Mouse (Mus musculus): ENCODE data around the gene C5ar1. TPM values are rescaled to one million over a fixed set of nuclear protein-coding genes. Genes with fewer than 3 reads are reported as not detected.

The C5ar1 gene
- total and polyA plus RNA-seq, 3 experiments = not detected

DNA sequence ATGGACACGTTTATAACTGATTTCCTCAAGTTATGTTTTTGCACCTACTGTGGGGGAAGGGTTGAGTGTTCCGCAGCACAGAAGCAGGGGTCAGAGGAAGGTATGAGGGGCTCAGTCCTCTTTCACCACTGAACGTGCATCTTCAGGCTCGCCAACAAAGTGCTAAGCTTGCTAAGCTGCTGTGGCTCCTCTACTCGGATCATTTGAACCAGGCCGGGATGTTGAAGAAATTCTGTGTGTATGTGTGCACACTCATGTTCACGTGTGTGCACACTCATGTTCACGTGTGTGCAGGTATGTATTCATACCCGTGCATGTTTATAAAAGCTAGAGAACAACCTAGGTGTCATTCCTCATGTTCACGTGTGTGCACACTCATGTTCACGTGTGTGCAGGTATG lies 6.5 kb upstream of the C5ar1 start:
- Histone ChIP-seq H3K27ac (ENCODE audit: control insufficient read depth, low read depth, low read length) (no peak overlapping the region), H3K4me3 (ENCODE audit: control insufficient read depth in 1 of 2, insufficient read depth in 1 of 2, low read depth in 2 of 2, low read length in 2 of 2) (no peak overlapping the region), H3K4me1 (ENCODE audit: control insufficient read depth in 1 of 2, insufficient read depth in 2 of 2, low read length in 2 of 2) (peaks cover 2 to 12% of the 10 kb centered on the region in 2 experiments; a peak in 3 of 4 replicates), H3K9ac (ENCODE audit: control insufficient read depth, low read depth, low read length, poor library complexity, severe bottlenecking) (no peak overlapping the region), H3K79me2 (ENCODE audit: control insufficient read depth, insufficient read depth, low read length, poor library complexity) (no peaks in the 10 kb centered on the region), H3K9me3 (replicated peaks; ENCODE audit: insufficient read depth, low read length) (no peaks in the 10 kb centered on the region), H3K36me3 (ENCODE audit: control insufficient read depth in 1 of 2, insufficient read depth in 2 of 2, low read length in 2 of 2) (peaks cover 0 to 10% of the 10 kb centered on the region in 2 experiments; a peak in 2 of 4 replicates), H3K27me3 (ENCODE audit: control insufficient read depth in 1 of 2, insufficient read depth in 2 of 2, low read length in 2 of 2) (no peaks in the 10 kb centered on the region)
- no peak for TF ChIP-seq POLR2AphosphoS2 (IDR thresholded peaks at IDR 0.05; ENCODE audit: low read length)
- no peak for TF ChIP-seq TCF12 (IDR thresholded peaks at IDR 0.05; ENCODE audit: low read depth, low read length)
- no peak for TF ChIP-seq ZKSCAN1 (IDR thresholded peaks at IDR 0.05; ENCODE audit: low read depth, low read length)
- no peak for TF ChIP-seq GATA1 (IDR thresholded peaks at IDR 0.05; ENCODE audit: low read depth, low read length)
- TF ChIP-seq RCOR1 (IDR thresholded peaks at IDR 0.05; ENCODE audit: low read depth, low read length) = no peak
- no peak for TF ChIP-seq ETS1 (IDR thresholded peaks at IDR 0.05; ENCODE audit: low read depth, low read length)
- TF ChIP-seq CHD1 (IDR thresholded peaks at IDR 0.05; ENCODE audit: low read depth, low read length) = no peak
- no peak for TF ChIP-seq CHD2 (IDR thresholded peaks at IDR 0.05; ENCODE audit: low read length)
- TF ChIP-seq MAX (IDR thresholded peaks at IDR 0.05; ENCODE audit: low read length) = no peak
- no peak for TF ChIP-seq MYC (IDR thresholded peaks at IDR 0.05; ENCODE audit: low read depth, low read length)
- no peak for TF ChIP-seq TBP (IDR thresholded peaks at IDR 0.05; ENCODE audit: low read depth, low read length)
- no peak for TF ChIP-seq ELF1 (IDR thresholded peaks at IDR 0.05; ENCODE audit: low read depth, low read length)
- no peak for TF ChIP-seq EP300 (IDR thresholded peaks at IDR 0.05; ENCODE audit: low read depth in 1 of 2, low read length in 2 of 2)
- TF ChIP-seq KAT2A (conservative IDR thresholded peaks at IDR 0.05; ENCODE audit: low read depth, low read length) = no peak
- no peak for DNase-seq (ENCODE audit: low read depth, low spot score)

- TF ChIP-seq SMC3 (IDR thresholded peaks at IDR 0.05; ENCODE audit: low read depth, low read length) = no peak
- no peak for TF ChIP-seq MYC (IDR thresholded peaks at IDR 0.05; ENCODE audit: low read depth, low read length)
- TF ChIP-seq CHD1 (IDR thresholded peaks at IDR 0.05; ENCODE audit: low read depth, low read length) = no peak
- TF ChIP-seq NRF1 (IDR thresholded peaks at IDR 0.05; ENCODE audit: insufficient read depth, low read depth, low read length, poor library complexity, severe bottlenecking) = no peak
- no peak for TF ChIP-seq MAFK (IDR thresholded peaks at IDR 0.05; ENCODE audit: borderline replicate concordance, low read depth, low read length)
- peak overlapping the region; percentile 31; the same call in 1 of the 2 replicates for H3K27ac ChIP-seq (ENCODE audit: control insufficient read depth, low read depth, low read length)
- H3K4me3 ChIP-seq (ENCODE audit: control insufficient read depth in 1 of 2, insufficient read depth in 1 of 2, low read depth in 2 of 2, low read length in 2 of 2) = peak overlapping the region; percentile 9 to 15; a peak in 1 of 4 replicates
- H3K79me2 ChIP-seq (ENCODE audit: control insufficient read depth, insufficient read depth, low read length, poor library complexity) = no peaks in the 10 kb centered on the region
- peaks cover 2 to 12% of the 10 kb centered on the region in 2 experiments; a peak in 3 of 4 replicates for H3K4me1 ChIP-seq (ENCODE audit: control insufficient read depth in 1 of 2, insufficient read depth in 2 of 2, low read length in 2 of 2)
- DNase-seq (ENCODE audit: low read depth, low spot score) = peak; percentile 65
- H3K9ac ChIP-seq (ENCODE audit: control insufficient read depth, low read depth, low read length, poor library complexity, severe bottlenecking) = peak overlapping the region; percentile 36
- H3K27me3 ChIP-seq (ENCODE audit: control insufficient read depth in 1 of 2, insufficient read depth in 2 of 2, low read length in 2 of 2) = no peaks in the 10 kb centered on the region
- H3K9me3 ChIP-seq (replicated peaks; ENCODE audit: insufficient read depth, low read length) = no peaks in the 10 kb centered on the region
- peaks cover 0 to 10% of the 10 kb centered on the region in 2 experiments; a peak in 2 of 4 replicates for H3K36me3 ChIP-seq (ENCODE audit: control insufficient read depth in 1 of 2, insufficient read depth in 2 of 2, low read length in 2 of 2)
These were observed 4.5 kb upstream of the C5ar1 start for GRCm38 (mm10) chr7:16263843-16264242.
